Mouse (Mus musculus) intestine, postnatal 0 days (tissue): ENCODE results near the gene Psg26. TPM values are rescaled to one million over a fixed set of nuclear protein-coding genes. Genes with fewer than 3 reads are reported as not detected.
"Not testable (repeated sequence)": the region's sequence is repeated elsewhere in the genome, so short reads cannot be mapped to it uniquely, and the experiment has no call there.

Experiments
- ATAC-seq: fragments of 200-750 bp; cut with Nextera tagmentation; 2 replicates; pipeline ENCODE4 v1.8.0; 2017; ENCODE audit warnings: mild to moderate bottlenecking, moderate TSS enrichment, moderate library complexity
- H3K27ac ChIP-seq: fragments of 300-500 bp; sonication (generic); 2 replicates; pipeline ENCODE4 v1.5.1; 2014; ENCODE audit warnings: mild to moderate bottlenecking, low read depth, low read length, moderate library complexity
- H3K27me3 ChIP-seq: fragments of 300-500 bp; sonication (generic); replicated peaks from 2 replicates; pipeline ENCODE4 v1.6.1; 2014; ENCODE audit warnings: low read length, mixed read lengths; ENCODE audit not compliant: control insufficient read depth, insufficient read depth
- H3K36me3 ChIP-seq: fragments of 300-500 bp; sonication (generic); 2 replicates; pipeline ENCODE4 v1.6.1; 2014; ENCODE audit warnings: mild to moderate bottlenecking, moderate library complexity; ENCODE audit not compliant: control insufficient read depth, insufficient read depth
- H3K4me1 ChIP-seq: fragments of 300-500 bp; sonication (generic); replicated peaks from 2 replicates; pipeline ENCODE4 v1.6.1; 2014; ENCODE audit warnings: antibody characterized with exemption, low read length, mixed read lengths; ENCODE audit not compliant: control insufficient read depth, insufficient read depth
- H3K4me2 ChIP-seq: fragments of 300-500 bp; sonication (generic); replicated peaks from 2 replicates; pipeline ENCODE4 v1.6.1; 2014; ENCODE audit warnings: low read depth, mild to moderate bottlenecking, moderate library complexity
- H3K4me3 ChIP-seq: fragments of 300-500 bp; sonication (generic); 2 replicates; pipeline ENCODE4 v1.5.1; 2014; ENCODE audit warnings: low read depth, low read length
- H3K9ac ChIP-seq: fragments of 300-500 bp; sonication (generic); 2 replicates; pipeline ENCODE4 v1.6.1; 2014; ENCODE audit warnings: mild to moderate bottlenecking, low read depth, low read length
- H3K9me3 ChIP-seq: fragments of 300-500 bp; sonication (generic); 2 replicates; pipeline ENCODE4 v1.6.1; 2016; ENCODE audit warnings: mixed run types; ENCODE audit not compliant: control insufficient read depth
- CTCF ChIP-seq: sonication (generic); IDR thresholded peaks from 2 replicates; pipeline ENCODE4 v1.5.1; 2016; ENCODE audit warnings: low read depth, mild to moderate bottlenecking, control low read depth, antibody characterized with exemption, moderate library complexity
- WGBS: fragments of 180-500 bp; shearing (Covaris S2); extraction: QIAGEN DNeasy Blood & Tissue Kit; methylation state at CpG from one replicate; pipeline ENCODE4 v1.1.7; 2014; 5-methylcytosine and 5-hydroxymethylcytosine counted together
- polyA plus RNA-seq: library from polyadenylated mRNA; unstranded; fragments of >200 nt; fragmentation: Nextera tagmentation; extraction: Ambion mirVana; gene quantifications from 2 replicates; pipeline ENCODE4 v1.2.1, GENCODE M21; 2015

Psg26 gene
- not detected in 2 replicates for polyA plus RNA-seq

DNA sequence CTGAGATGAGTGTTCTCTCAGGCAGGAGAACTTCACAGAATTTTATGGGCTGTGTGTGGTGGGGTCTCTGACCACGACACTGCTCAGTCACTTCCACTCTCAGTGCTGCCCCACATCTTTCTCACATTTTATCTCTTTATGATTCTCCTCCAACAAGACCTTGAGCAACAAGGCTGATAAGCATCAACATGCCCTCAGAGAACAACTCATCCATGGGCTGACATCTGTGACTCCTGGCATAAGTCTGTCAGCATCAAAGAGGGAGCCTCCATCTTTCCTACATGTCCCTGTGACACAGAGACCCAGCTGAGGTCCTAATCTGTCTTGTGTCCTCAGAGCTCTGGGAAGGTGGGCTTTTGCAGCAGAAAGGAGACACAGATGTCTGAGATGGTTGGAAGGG, at the start of gene Psg26:
Gene Psg26 (minus strand): TSS at position 101 of the 400 bp plus-strand sequence.
- no peaks in the 10 kb centered on the region for H3K4me1 ChIP-seq
- no peak for TF ChIP-seq CTCF
- no peaks in the 10 kb centered on the region for H3K36me3 ChIP-seq
- no peak within 1 kb of the TSS for H3K4me2 ChIP-seq
- 76% methylated on average over 1 of the region's 1 CpGs for WGBS
- no peak within 1 kb of the TSS for H3K9ac ChIP-seq
- H3K27me3 ChIP-seq: no peaks in the 10 kb centered on the region
- no peaks in the 10 kb centered on the region for H3K9me3 ChIP-seq
- no peak for ATAC-seq
- no peak within 1 kb of the TSS for H3K4me3 ChIP-seq
- no peak within 1 kb of the TSS for H3K27ac ChIP-seq

DNA sequence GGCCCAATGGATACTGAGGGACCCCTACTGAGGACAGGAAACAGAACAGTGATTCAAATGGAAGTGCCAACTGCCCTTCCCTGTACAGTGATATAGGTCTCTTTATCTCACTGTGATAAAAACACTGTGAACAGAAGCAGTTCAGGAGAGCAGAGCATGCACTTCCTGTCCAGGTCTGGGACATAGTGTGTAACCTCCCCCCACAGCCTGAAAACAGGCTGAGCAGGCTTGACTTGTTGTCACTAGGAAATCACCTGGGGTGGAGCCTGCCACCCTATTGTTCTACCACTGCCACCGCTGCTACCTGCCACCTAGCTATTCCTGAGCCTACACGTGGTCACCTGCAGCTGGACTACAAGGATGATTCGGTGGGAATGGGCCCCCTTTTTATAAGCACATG, 49.4 kb upstream of the Psg26 start:
- Histone ChIP-seq H3K9ac (no peak overlapping the region), H3K4me1 (peaks cover 3% of the 10 kb centered on the region; the same call in 1 of the 2 replicates), H3K27me3 (no peaks in the 10 kb centered on the region), H3K4me2 (no peak overlapping the region), H3K4me3 (no peak overlapping the region), H3K27ac (no peak overlapping the region), H3K9me3 (no peaks in the 10 kb centered on the region), H3K36me3 (no peaks in the 10 kb centered on the region)
- TF ChIP-seq CTCF: no peak
- ATAC-seq: peak; percentile 89
- WGBS: 32% methylated on average over 3 of the region's 3 CpGs

DNA sequence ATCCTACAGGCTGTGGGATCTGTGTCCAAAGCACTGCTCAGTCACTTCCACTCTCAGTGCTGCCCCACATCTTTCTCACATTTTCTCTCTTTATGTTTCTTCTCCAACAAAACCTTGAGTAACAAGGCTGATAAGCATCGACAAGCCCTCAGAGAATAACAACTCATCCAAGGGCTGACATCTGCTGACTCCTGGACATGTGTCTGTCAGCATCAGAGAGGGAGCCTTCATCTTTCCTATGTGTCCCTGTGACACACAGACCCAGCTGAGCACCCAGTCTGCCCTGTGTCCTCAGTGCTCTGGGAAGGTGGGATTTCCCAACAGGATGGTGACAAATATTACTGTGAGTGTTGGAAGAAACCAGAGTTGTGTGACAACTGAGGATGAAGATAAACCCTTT, 48.2 kb upstream of the Psg26 start, which contains the start of gene Psg25:
Gene Psg25 (minus strand): TSS at position 101 of the 400 bp plus-strand sequence.
- no peak for ATAC-seq

DNA sequence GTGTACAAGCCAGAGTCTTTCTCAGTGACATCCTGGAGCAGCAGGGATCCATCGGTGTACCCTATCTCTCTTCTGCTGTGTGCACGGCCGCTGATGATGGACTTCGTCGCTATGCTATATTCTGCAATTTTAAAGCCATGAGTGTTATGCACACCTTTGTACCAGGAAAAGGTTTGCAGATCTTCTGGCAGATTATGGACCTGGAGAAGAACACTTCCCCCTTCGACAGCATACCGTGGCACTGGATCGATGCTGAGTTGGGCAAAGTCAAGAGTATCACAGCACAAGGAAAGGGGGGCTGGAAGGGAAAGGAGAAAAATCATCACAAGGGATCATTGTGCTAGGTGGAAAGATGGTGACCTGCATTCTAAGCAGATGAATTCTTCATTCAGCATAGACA, 40.7 kb upstream of the Psg26 start:
- Histone ChIP-seq H3K27ac (no peak overlapping the region), H3K9me3 (no peaks in the 10 kb centered on the region), H3K9ac (no peak overlapping the region), H3K4me3 (no peak overlapping the region), H3K36me3 (no peaks in the 10 kb centered on the region), H3K27me3 (no peaks in the 10 kb centered on the region), H3K4me1 (no peaks in the 10 kb centered on the region), H3K4me2 (no peak overlapping the region)
- ATAC-seq: peak; percentile 78
- no peak for TF ChIP-seq CTCF
- 60% methylated on average over 8 of the region's 8 CpGs for WGBS

More for the DNA sequence above, 48.2 kb upstream of the Psg26 start, which contains the start of gene Psg25:
- Histone ChIP-seq H3K9me3 (no peaks in the 10 kb centered on the region), H3K27ac (no peak within 1 kb of the TSS), H3K4me2 (no peak within 1 kb of the TSS), H3K36me3 (no peaks in the 10 kb centered on the region), H3K4me1 (peaks cover 3% of the 10 kb centered on the region; the same call in 1 of the 2 replicates), H3K9ac (no peak within 1 kb of the TSS), H3K27me3 (no peaks in the 10 kb centered on the region), H3K4me3 (no peak within 1 kb of the TSS)
- WGBS: 79% methylated on average over 1 of the region's 1 CpGs
- no peak for TF ChIP-seq CTCF

DNA sequence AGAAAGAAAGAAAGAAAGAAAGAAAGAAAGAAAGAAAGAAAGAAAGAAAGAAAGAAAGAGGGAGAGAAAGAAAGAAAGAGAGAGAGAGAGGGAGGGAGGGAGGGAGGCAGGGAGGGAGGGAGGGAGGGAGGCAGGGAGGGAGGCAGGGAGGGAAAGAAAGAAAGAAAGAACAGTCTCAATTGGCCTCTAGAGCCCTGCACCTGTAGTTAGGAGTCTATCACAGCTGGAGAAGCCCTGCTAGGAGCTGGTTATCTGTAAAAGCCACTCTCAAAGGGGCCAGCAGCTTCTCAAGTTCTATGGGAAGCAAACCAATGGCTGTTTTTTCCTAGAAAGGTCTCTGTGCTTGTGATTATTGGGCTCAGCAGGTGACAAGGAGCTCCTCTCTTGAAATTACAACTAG, 28.9 kb upstream of the Psg26 start:
- not testable (repeated sequence) for H3K9me3 ChIP-seq, H3K9ac ChIP-seq, H3K4me3 ChIP-seq, H3K4me2 ChIP-seq, H3K27me3 ChIP-seq, H3K36me3 ChIP-seq, H3K4me1 ChIP-seq, H3K27ac ChIP-seq
- ATAC-seq: peak; percentile 67; the same call in 1 of the 2 replicates

DNA sequence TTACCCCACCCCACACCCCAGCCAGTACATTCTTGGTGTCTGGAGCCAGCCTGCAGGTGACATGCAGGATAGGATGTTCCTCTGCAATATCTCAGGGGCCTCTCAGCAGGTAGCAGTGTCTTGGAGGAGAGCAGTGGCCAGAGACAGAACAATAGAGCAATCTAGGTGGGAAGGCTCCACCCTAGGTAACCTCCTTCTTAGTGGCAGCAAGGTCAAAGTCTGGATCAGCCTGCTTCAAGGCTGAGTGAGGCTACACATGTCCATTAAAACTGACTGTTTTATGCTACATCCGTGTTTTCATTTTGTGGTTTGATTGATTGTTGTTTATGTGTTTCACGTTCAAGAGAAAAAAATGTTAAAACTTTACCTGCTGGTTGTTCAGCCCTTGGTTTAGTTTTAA, 28.4 kb upstream of the Psg26 start:
- H3K4me1 ChIP-seq, H3K9ac ChIP-seq, H3K36me3 ChIP-seq, H3K4me3 ChIP-seq, H3K9me3 ChIP-seq, H3K27me3 ChIP-seq, H3K4me2 ChIP-seq, H3K27ac ChIP-seq: not testable (repeated sequence)
- WGBS: 12% methylated on average over 2 of the region's 2 CpGs
- ATAC-seq: peak; percentile 86

DNA sequence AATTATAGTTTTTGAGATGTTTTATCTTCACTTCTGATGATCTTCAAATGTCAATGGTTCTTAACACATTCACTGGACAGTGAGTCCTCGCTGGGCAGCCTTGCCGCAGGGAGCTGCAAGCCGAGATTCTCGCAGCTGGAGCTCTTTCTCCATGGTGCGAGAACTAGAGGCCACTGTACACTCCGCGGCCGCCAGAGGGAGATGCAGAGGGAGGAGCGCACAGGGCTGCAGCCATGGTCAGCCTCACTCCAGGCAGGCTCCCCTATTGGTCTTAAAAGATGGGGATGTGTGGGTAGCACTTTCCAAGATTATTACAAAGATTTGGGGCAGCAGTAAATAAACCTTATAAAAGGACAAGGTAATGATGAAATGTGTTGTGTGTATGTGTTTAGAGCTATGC, 27.5 kb upstream of the Psg26 start:
- Histone ChIP-seq H3K4me3 (no peak overlapping the region), H3K4me2 (no peak overlapping the region), H3K9ac (no peak overlapping the region), H3K9me3 (no peaks in the 10 kb centered on the region), H3K27me3 (no peaks in the 10 kb centered on the region), H3K4me1 (no peaks in the 10 kb centered on the region), H3K27ac (no peak overlapping the region), H3K36me3 (no peaks in the 10 kb centered on the region)
- 26% methylated on average over 9 of the region's 9 CpGs for WGBS
- peak; percentile 82 for TF ChIP-seq CTCF
- ATAC-seq: peak; percentile 67

DNA sequence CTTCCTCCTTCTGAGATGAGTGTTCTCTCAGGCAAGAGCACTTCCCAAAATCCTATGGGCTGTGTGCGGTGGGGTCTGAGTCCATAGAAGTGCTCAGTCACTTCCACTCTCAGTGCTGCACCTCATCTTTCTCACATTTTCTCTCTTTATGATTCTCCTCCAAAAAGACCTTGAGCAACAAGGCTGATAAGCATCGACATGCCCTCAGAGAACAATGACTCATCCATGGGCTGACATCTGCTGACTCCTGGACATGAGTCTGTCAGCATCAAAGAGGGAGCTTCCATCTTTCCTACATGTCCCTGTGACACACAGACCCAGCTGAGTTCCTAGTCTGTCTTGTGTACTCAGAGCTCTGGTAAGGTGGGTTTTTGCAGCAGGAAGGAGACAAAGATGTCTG, 52.0 kb downstream of the Psg26 start, which contains the start of gene Psg28:
Gene Psg28 (minus strand): TSS at position 101 of the 400 bp plus-strand sequence.
- H3K4me2 ChIP-seq, H3K4me3 ChIP-seq, H3K4me1 ChIP-seq, ATAC-seq, H3K9me3 ChIP-seq, H3K9ac ChIP-seq, H3K27me3 ChIP-seq, H3K36me3 ChIP-seq, H3K27ac ChIP-seq: not testable (repeated sequence)
- WGBS: 70% methylated on average over 2 of the region's 2 CpGs
